Mouse (Mus musculus) ES-E14 (cell line): ENCODE results near the gene Kcnmb2. TPM values are rescaled to one million over a fixed set of nuclear protein-coding genes. Genes with fewer than 3 reads are reported as not detected.

Experiments used
- DNase-seq: peaks from one replicate; pipeline ENCODE4 v3.0.0-alpha.2; 2013; ENCODE audit warnings: low read depth, low spot score
- H3K27ac ChIP-seq: 2 replicates; pipeline ENCODE4 v1.5.1; 2012; ENCODE audit warnings: low read depth, mild to moderate bottlenecking, low read length, moderate library complexity, mixed read lengths; ENCODE audit not compliant: poor library complexity, insufficient read depth, severe bottlenecking
- H3K36me3 ChIP-seq: 2 replicates; pipeline ENCODE4 v1.6.1; 2012; ENCODE audit warnings: mild to moderate bottlenecking, low read length, moderate library complexity, mixed read lengths; ENCODE audit not compliant: control insufficient read depth, poor library complexity, insufficient read depth, severe bottlenecking
- H3K4me1 ChIP-seq, 2 experiments: fragments of 150-350 bp in 1 of 2; sonication (generic) in 1 of 2; 2 replicates each; pipeline ENCODE4 v1.6.1; 2012; ENCODE audit warnings: low read length in 2 of 2, mild to moderate bottlenecking in 1 of 2, mixed read lengths in 1 of 2; ENCODE audit not compliant: control insufficient read depth in 2 of 2, insufficient read depth in 2 of 2, poor library complexity in 1 of 2
- H3K4me3 ChIP-seq, 2 experiments: fragments of 150-350 bp in 1 of 2; sonication (generic) in 1 of 2; 2 replicates each; pipeline ENCODE4 v1.5.1; 2012; ENCODE audit warnings: low read length in 2 of 2, low read depth in 1 of 2, mild to moderate bottlenecking in 1 of 2, mixed read lengths in 1 of 2; ENCODE audit not compliant: insufficient read depth in 1 of 2, poor library complexity in 1 of 2, severe bottlenecking in 1 of 2
- H3K9ac ChIP-seq: 2 replicates; pipeline ENCODE4 v1.6.1; 2012; ENCODE audit warnings: low read depth, mild to moderate bottlenecking, low read length, mixed read lengths; ENCODE audit not compliant: poor library complexity, insufficient read depth, severe bottlenecking
- H3K9me3 ChIP-seq: fragments of 150-350 bp; sonication (generic); 2 replicates; pipeline ENCODE4 v1.6.1; 2012; ENCODE audit warnings: low read depth, mild to moderate bottlenecking, low read length; ENCODE audit not compliant: control insufficient read depth, insufficient read depth
- CHD2 ChIP-seq: IDR thresholded peaks from 2 replicates; pipeline ENCODE4 v1.6.1; 2014; ENCODE audit warnings: mild to moderate bottlenecking, low read depth, low read length, inconsistent platforms
- HCFC1 ChIP-seq: IDR thresholded peaks from 2 replicates; pipeline ENCODE4 v1.6.1; 2012; ENCODE audit warnings: low read length, inconsistent platforms, borderline replicate concordance; ENCODE audit not compliant: insufficient read depth
- MAFK ChIP-seq: IDR thresholded peaks from 2 replicates; pipeline ENCODE4 v1.6.1; 2014; ENCODE audit warnings: mild to moderate bottlenecking, low read depth, low read length, inconsistent platforms; ENCODE audit not compliant: insufficient read depth
- ZC3H11A ChIP-seq: IDR thresholded peaks from 2 replicates; pipeline ENCODE4 v1.6.1; 2012; ENCODE audit warnings: low read depth, mild to moderate bottlenecking, inconsistent platforms, low read length, borderline replicate concordance
- ZNF384 ChIP-seq: IDR thresholded peaks from 2 replicates; pipeline ENCODE4 v1.6.1; 2012; ENCODE audit warnings: low read depth, low read length, inconsistent platforms
- in situ Hi-C, 2 experiments: fragments of 600-800 bp; cut with MboI; formaldehyde crosslinking; loops; one replicate each; pipeline ENCODE4 v1.15.1; 2025; ENCODE audit warnings: low sequenced_read_pairs in 2 of 2, inconsistent platforms in 1 of 2; ENCODE audit not compliant: unreplicated experiment in 2 of 2
- total RNA-seq: library from RNA; depleted of rRNA; stranded (reverse); fragments of 300-350 nt; gene quantifications from 2 replicates; pipeline ENCODE4 v1.2.3, GENCODE M21; 2012

Kcnmb2 gene
- total RNA-seq, 1 experiment: not detected

- TF ChIP-seq MAFK (no peak), CHD2 (no peak), ZC3H11A (no peak), ZNF384 (no peak), HCFC1 (no peak)
- DNase-seq: no peak
- Histone ChIP-seq H3K36me3 (no peaks in the 10 kb centered on the region), H3K4me3 (no peak overlapping the region), H3K9me3 (no peaks in the 10 kb centered on the region), H3K4me1 (no peaks in the 10 kb centered on the region), H3K9ac (no peak overlapping the region), H3K27ac (no peak overlapping the region)
- in situ Hi-C loops: loop anchor here (10.0 to 25.0 kb wide), 2 partner anchors 395 to 403 kb away; no protein-coding TSS in a partner anchor
Measured at GRCm38 (mm10) chr3:32189956-32190355, 287.6 kb downstream of the Kcnmb2 start.

- Histone ChIP-seq H3K9me3 (no peaks in the 10 kb centered on the region), H3K4me1 (no peaks in the 10 kb centered on the region), H3K36me3 (no peaks in the 10 kb centered on the region), H3K27ac (no peak overlapping the region), H3K4me3 (no peak overlapping the region), H3K9ac (no peak overlapping the region)
- no peak for TF ChIP-seq ZC3H11A
- no peak for TF ChIP-seq CHD2
- TF ChIP-seq MAFK: no peak
- TF ChIP-seq HCFC1: no peak
- TF ChIP-seq ZNF384: no peak
- DNase-seq: no peak
- in situ Hi-C loops: loop anchor here in 1 of 2 experiments (25.0 kb wide), 1 partner anchor 407 kb away; no protein-coding TSS in a partner anchor
Measured at GRCm38 (mm10) chr3:32194014-32194413, 291.7 kb downstream of the Kcnmb2 start.

GRCm38 (mm10) chr3:32226755-32227154 is 324.4 kb downstream of the Kcnmb2 start:
- H3K9ac ChIP-seq: no peak overlapping the region
- no peaks in the 10 kb centered on the region for H3K4me1 ChIP-seq
- in situ Hi-C loops: no loop called here
- no peaks in the 10 kb centered on the region for H3K36me3 ChIP-seq
- no peak overlapping the region for H3K4me3 ChIP-seq
- TF ChIP-seq ZC3H11A (no peak), HCFC1 (no peak), ZNF384 (no peak), CHD2 (no peak), MAFK (no peak)
- no peaks in the 10 kb centered on the region for H3K9me3 ChIP-seq
- DNase-seq: no peak
- no peak overlapping the region for H3K27ac ChIP-seq

- no peak for TF ChIP-seq ZC3H11A
- DNase-seq: no peak
Measured at GRCm38 (mm10) chr3:32236766-32237165, 334.5 kb downstream of the Kcnmb2 start.

More at GRCm38 (mm10) chr3:32236766-32237165, 334.5 kb downstream of the Kcnmb2 start:
- Histone ChIP-seq H3K36me3 (no peaks in the 10 kb centered on the region), H3K9me3 (no peaks in the 10 kb centered on the region), H3K4me3 (no peak overlapping the region), H3K27ac (no peak overlapping the region), H3K9ac (no peak overlapping the region), H3K4me1 (no peaks in the 10 kb centered on the region)
- in situ Hi-C loops: no loop called here
